Mouse (Mus musculus): ENCODE data around the gene Gm7138.
"Not testable (repeated sequence)": the region's sequence is repeated elsewhere in the genome, so short reads cannot be mapped to it uniquely, and the experiment has no call there.

DNA sequence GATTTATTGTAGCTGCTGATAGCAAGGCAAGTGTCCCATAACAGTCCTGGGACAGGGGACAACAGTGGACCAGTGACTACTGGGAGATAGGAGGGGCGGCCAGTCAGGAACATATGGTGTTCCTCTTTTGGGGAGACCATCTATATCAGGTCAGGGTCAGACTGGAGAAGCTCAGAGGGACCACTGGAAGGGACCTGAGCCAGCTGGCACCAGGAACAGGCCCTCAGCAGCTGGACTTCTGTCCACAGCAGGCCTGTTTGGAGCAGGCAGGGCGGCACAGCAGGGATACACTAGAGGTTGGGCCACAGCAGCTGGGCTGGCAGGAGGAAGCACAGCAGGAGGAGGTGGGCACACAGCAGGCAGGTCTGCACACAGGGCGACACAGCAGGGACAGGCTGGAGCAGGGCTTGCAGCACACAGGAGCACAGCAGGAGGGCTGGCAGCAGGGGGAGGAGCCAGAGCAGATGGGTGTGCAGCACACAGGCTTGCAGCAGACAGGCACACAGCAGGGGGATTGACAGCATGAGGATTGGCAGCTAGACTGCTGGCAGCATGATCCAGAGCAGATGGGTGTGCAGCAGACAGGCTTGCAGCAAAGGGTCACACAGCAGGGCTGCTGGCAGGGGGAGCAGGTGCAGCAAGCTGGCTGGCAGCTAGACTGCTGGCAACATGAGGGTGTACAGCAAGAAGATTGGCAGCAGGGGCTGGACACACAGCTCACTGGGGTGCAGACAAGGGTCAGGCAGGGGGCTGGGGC, 21.6 kb upstream of the Gm7138 start:
- not testable (repeated sequence) for TF ChIP-seq POU5F1 (IDR thresholded peaks at IDR 0.05; ENCODE audit: borderline replicate concordance, low read length); CTCF (conservative IDR thresholded peaks at IDR 0.05; ENCODE audit: low read length)

All from E14TG2a.4 (cell line).